ENCODE assay signal across 14 mouse cellular contexts in genomic region chr1:87658063-87658462, GRCm38 (mm10). TPM values are rescaled to one million over a fixed set of nuclear protein-coding genes. Genes with fewer than 3 reads are reported as not detected.
DNase-seq lines count a peak whose midpoint lies in the region; ATAC-seq lines count a peak whose summit lies in the region.
"Had no signal": no experiment of that assay in that cellular context is flagged by ENCODE, and none has a peak within 500 bp of the region (broad histone marks: within the 10 kb centered on the region; RNA-seq: fewer than 3 reads in every experiment).

No protein-coding gene starts in this region.

- H3K27me3 ChIP-seq in heart, embryonic 11.5 days (ENCODE audit: control insufficient read depth, insufficient read depth, low read length), result no peaks in the 10 kb centered on the region
- H3K27me3 ChIP-seq in midbrain, embryonic 10.5 days (ENCODE audit: low read depth, poor library complexity, severe bottlenecking), result no peaks in the 10 kb centered on the region
- no peaks in the 10 kb centered on the region for H3K27me3 ChIP-seq in midbrain, embryonic 16.5 days (ENCODE audit: control insufficient read depth, insufficient read depth, low read depth, low read length)
- H3K27me3 ChIP-seq: heart, embryonic 13.5 days; midbrain, embryonic 12.5 days had no signal

- no peak overlapping the region for H3K4me3 ChIP-seq in heart, embryonic 11.5 days (ENCODE audit: low read depth, low read length)
- H3K4me3 ChIP-seq in midbrain, embryonic 10.5 days, result no peak overlapping the region
- H3K4me3 ChIP-seq in midbrain, embryonic 16.5 days (ENCODE audit: low read depth, low read length), result no peak overlapping the region
- H3K4me3 ChIP-seq: heart, embryonic 13.5 days; midbrain, embryonic 12.5 days had no signal

- H3K9ac ChIP-seq in heart, embryonic 11.5 days (ENCODE audit: low read depth, low read length), result no peak overlapping the region
- no peak overlapping the region for H3K9ac ChIP-seq in midbrain, embryonic 16.5 days (ENCODE audit: low read depth, low read length)
- H3K9ac ChIP-seq: heart, embryonic 13.5 days; midbrain, embryonic 12.5 days had no signal

- H3K9me3 ChIP-seq in heart, embryonic 11.5 days (replicated peaks; ENCODE audit: control insufficient read depth, low read length), result no peaks in the 10 kb centered on the region
- H3K9me3 ChIP-seq in midbrain, embryonic 10.5 days (replicated peaks), result no peaks in the 10 kb centered on the region
- no peaks in the 10 kb centered on the region for H3K9me3 ChIP-seq in midbrain, embryonic 16.5 days (replicated peaks; ENCODE audit: control insufficient read depth, low read length, poor library complexity, severe bottlenecking)
- H3K9me3 ChIP-seq: heart, embryonic 13.5 days; midbrain, embryonic 12.5 days had no signal

- H3K4me1 ChIP-seq in heart, embryonic 11.5 days (ENCODE audit: control insufficient read depth, insufficient read depth, low read length), result peaks cover 3% of the 10 kb centered on the region; the same call in 1 of the 2 replicates
- H3K4me1 ChIP-seq in midbrain, embryonic 10.5 days, result peaks cover 18% of the 10 kb centered on the region
- peaks cover 3% of the 10 kb centered on the region; the same call in 1 of the 2 replicates for H3K4me1 ChIP-seq in midbrain, embryonic 16.5 days (ENCODE audit: control insufficient read depth, insufficient read depth, low read length)

- no peak for ATAC-seq in heart, embryonic 11.5 days (replicated peaks; ENCODE audit: insufficient number of reproducible peaks, low FRiP score, low TSS enrichment)
- ATAC-seq in midbrain, embryonic 16.5 days, result no peak; the same call in 1 of the 2 replicates
- ATAC-seq in neutrophil, adult 5-6 weeks (ENCODE audit: extremely low read depth, insufficient number of reproducible peaks, low FRiP score, poor library complexity, severe bottlenecking), result peak; percentile 41

- no peak overlapping the region for H3K4me2 ChIP-seq in heart, embryonic 11.5 days
- no peak overlapping the region for H3K4me2 ChIP-seq in midbrain, embryonic 16.5 days (ENCODE audit: low read length)
- H3K4me2 ChIP-seq: heart, embryonic 13.5 days; midbrain, embryonic 12.5 days had no signal

- 50% methylated on average over 3 of the region's 3 CpGs for WGBS in heart, embryonic 11.5 days (ENCODE audit: insufficient replicate concordance)
- 58% methylated on average over 3 of the region's 3 CpGs for WGBS in midbrain, embryonic 10.5 days
- WGBS in midbrain, embryonic 16.5 days, result 52% methylated on average over 3 of the region's 3 CpGs

- no peak overlapping the region for H3K27ac ChIP-seq in heart, embryonic 11.5 days (ENCODE audit: low read depth, low read length)
- H3K27ac ChIP-seq in midbrain, embryonic 10.5 days (replicated peaks), result peak overlapping the region; percentile 74
- no peak overlapping the region for H3K27ac ChIP-seq in midbrain, embryonic 16.5 days (ENCODE audit: low read length)
- H3K27ac ChIP-seq: heart, embryonic 13.5 days; midbrain, embryonic 12.5 days had no signal

- no peaks in the 10 kb centered on the region for H3K36me3 ChIP-seq in heart, embryonic 11.5 days (ENCODE audit: control insufficient read depth, insufficient read depth, low read length)
- H3K36me3 ChIP-seq in midbrain, embryonic 10.5 days, result no peaks in the 10 kb centered on the region
- no peaks in the 10 kb centered on the region for H3K36me3 ChIP-seq in midbrain, embryonic 16.5 days (ENCODE audit: control insufficient read depth, insufficient read depth, low read length)
- H3K36me3 ChIP-seq: heart, embryonic 13.5 days; midbrain, embryonic 12.5 days had no signal

- DNase-seq in heart, adult 9 months (ENCODE audit: low spot score in 2 of 2), result peak; percentile 19 to 63
- DNase-seq in midbrain, embryonic 10.5 days (ENCODE audit: low spot score), result no peak
- peak; percentile 40 for DNase-seq in brain, adult 2 months (ENCODE audit: low read depth, low spot score)
- no peak for DNase-seq in embryo, embryonic 10.5 days (ENCODE audit: low spot score)
- no peak for DNase-seq in kidney, postnatal 14 days
- DNase-seq: adrenal gland, adult 2 months; kidney, adult 8-10 months; left cerebral cortex, postnatal 4 days; thymus, adult 18-20 months had no signal

RNA-seq across cellular contexts. Expression of gene Inpp5d, which starts 38.0 kb away (rescaled TPM):
- polyA plus RNA-seq in heart, embryonic 11.5 days (2014; fragmentation: Nextera tagmentation; extraction: Ambion mirVana), result 4.3 and 5.9 TPM in 2 replicates
- 3.3 and 3.6 TPM in 2 replicates for polyA plus RNA-seq in midbrain, embryonic 10.5 days (2016; fragmentation: Nextera tagmentation; extraction: Ambion mirVana)
- 3.3 and 5.6 TPM in 2 replicates for polyA plus RNA-seq in midbrain, embryonic 16.5 days (2015; fragmentation: Nextera tagmentation; extraction: Ambion mirVana)
- 183 and 196 TPM in 2 replicates for total RNA-seq in neutrophil, adult 5-6 weeks (2017)

Comparison
In these comparisons a context has a peak if more than half of its experiments do, and no peak if none do; other contexts are left out.
1. DNase-seq: peak in heart, adult 9 months (2 of 2) and brain, adult 2 months (single experiment); none in midbrain, embryonic 10.5 days (single experiment), embryo, embryonic 10.5 days (single experiment) and kidney, postnatal 14 days (single experiment).